ENCODE assay signal across 8 mouse cellular contexts in genomic region chr7:27355745-27356240, GRCm38 (mm10). TPM values are rescaled to one million over a fixed set of nuclear protein-coding genes. Genes with fewer than 3 reads are reported as not detected.
DNase-seq lines count a peak whose midpoint lies in the region; ATAC-seq and TF ChIP-seq lines count a peak whose summit lies in the region.

Gene Shkbp1, minus strand, starts transcription at chr7:27356019.

- under 1% methylated on average over 33 of the region's 34 CpGs for WGBS in heart, embryonic 13.5 days
- WGBS in kidney, postnatal 0 days = under 1% methylated on average over 34 of the region's 34 CpGs
- WGBS in liver, embryonic 13.5 days (ENCODE audit: insufficient replicate concordance) = under 1% methylated on average over 34 of the region's 34 CpGs
- under 1% methylated on average over 34 of the region's 34 CpGs for WGBS in stomach, embryonic 16.5 days

- peak within 1 kb of the TSS; percentile 86 for H3K27ac ChIP-seq in heart, embryonic 13.5 days (replicated peaks)
- H3K27ac ChIP-seq in kidney, postnatal 0 days = peak within 1 kb of the TSS; percentile 80
- H3K27ac ChIP-seq in liver, embryonic 13.5 days = peak within 1 kb of the TSS; percentile 85
- H3K27ac ChIP-seq in stomach, embryonic 16.5 days (ENCODE audit: low read length) = peak within 1 kb of the TSS; percentile 96

- peak within 1 kb of the TSS; percentile 90 for H3K4me2 ChIP-seq in heart, embryonic 13.5 days
- peak within 1 kb of the TSS; percentile 82 for H3K4me2 ChIP-seq in kidney, postnatal 0 days (ENCODE audit: low read length)
- peak within 1 kb of the TSS; percentile 92 for H3K4me2 ChIP-seq in liver, embryonic 13.5 days
- peak within 1 kb of the TSS; percentile 89 for H3K4me2 ChIP-seq in stomach, embryonic 16.5 days (ENCODE audit: low read depth, low read length)

- H3K27me3 ChIP-seq in E14TG2a.4 (ENCODE audit: insufficient read depth, low read length) = no peaks in the 10 kb centered on the region
- H3K27me3 ChIP-seq in heart, embryonic 13.5 days (replicated peaks) = no peaks in the 10 kb centered on the region
- H3K27me3 ChIP-seq in kidney, postnatal 0 days (ENCODE audit: insufficient read depth, low read length) = no peaks in the 10 kb centered on the region
- H3K27me3 ChIP-seq in liver, embryonic 13.5 days = 0 out of 2 replicates have a peak, but pooled peaks cover 8% of the 10 kb centered on the region
- H3K27me3 ChIP-seq in stomach, embryonic 16.5 days (ENCODE audit: control insufficient read depth, insufficient read depth, low read length) = no peaks in the 10 kb centered on the region

- H3K36me3 ChIP-seq in E14TG2a.4 (ENCODE audit: insufficient read depth, low read length) = peaks cover 40% of the 10 kb centered on the region
- peaks cover 24% of the 10 kb centered on the region for H3K36me3 ChIP-seq in heart, embryonic 13.5 days
- 0 out of 2 replicates have a peak, but pooled peaks cover 7% of the 10 kb centered on the region for H3K36me3 ChIP-seq in kidney, postnatal 0 days (ENCODE audit: insufficient read depth, low read length)
- H3K36me3 ChIP-seq in liver, embryonic 13.5 days = peaks cover 17% of the 10 kb centered on the region
- H3K36me3 ChIP-seq in stomach, embryonic 16.5 days (ENCODE audit: control insufficient read depth, insufficient read depth, low read length) = no peaks in the 10 kb centered on the region

- no peak for TF ChIP-seq CTCF in E14TG2a.4 (conservative IDR thresholded peaks at IDR 0.05; ENCODE audit: low read length)
- TF ChIP-seq CTCF in kidney, postnatal 0 days (IDR thresholded peaks at IDR 0.05; ENCODE audit: low read depth) = no peak

- peak within 1 kb of the TSS; percentile 86 for H3K4me3 ChIP-seq in E14TG2a.4 (replicated peaks; ENCODE audit: low read length)
- H3K4me3 ChIP-seq in heart, embryonic 13.5 days = peak within 1 kb of the TSS; percentile 78
- H3K4me3 ChIP-seq in kidney, postnatal 0 days (replicated peaks; ENCODE audit: low read depth, low read length) = peak within 1 kb of the TSS; percentile 57
- peak within 1 kb of the TSS; percentile 76 for H3K4me3 ChIP-seq in liver, embryonic 13.5 days (replicated peaks)
- H3K4me3 ChIP-seq in stomach, embryonic 16.5 days (replicated peaks; ENCODE audit: low read length) = peak within 1 kb of the TSS; percentile 73

- no peaks in the 10 kb centered on the region for H3K9me3 ChIP-seq in E14TG2a.4 (ENCODE audit: low read length)
- H3K9me3 ChIP-seq in heart, embryonic 13.5 days = no peaks in the 10 kb centered on the region
- H3K9me3 ChIP-seq in kidney, postnatal 0 days (replicated peaks; ENCODE audit: low read length) = no peaks in the 10 kb centered on the region
- H3K9me3 ChIP-seq in liver, embryonic 13.5 days (replicated peaks) = no peaks in the 10 kb centered on the region
- no peaks in the 10 kb centered on the region for H3K9me3 ChIP-seq in stomach, embryonic 16.5 days (replicated peaks; ENCODE audit: control insufficient read depth, low read length)

- H3K9ac ChIP-seq in heart, embryonic 13.5 days = peak within 1 kb of the TSS; percentile 85
- H3K9ac ChIP-seq in kidney, postnatal 0 days (ENCODE audit: low read depth, low read length) = peak within 1 kb of the TSS; percentile 54
- H3K9ac ChIP-seq in liver, embryonic 13.5 days = peak within 1 kb of the TSS; percentile 81
- peak within 1 kb of the TSS; percentile 76 for H3K9ac ChIP-seq in stomach, embryonic 16.5 days (ENCODE audit: low read length)

- H3K4me1 ChIP-seq in E14TG2a.4 (replicated peaks; ENCODE audit: low read depth, low read length) = peaks cover 85% of the 10 kb centered on the region
- H3K4me1 ChIP-seq in heart, embryonic 13.5 days = peaks cover 33% of the 10 kb centered on the region
- peaks cover 14% of the 10 kb centered on the region; the same call in 1 of the 2 replicates for H3K4me1 ChIP-seq in kidney, postnatal 0 days (replicated peaks; ENCODE audit: insufficient read depth, low read length)
- peaks cover 47% of the 10 kb centered on the region for H3K4me1 ChIP-seq in liver, embryonic 13.5 days (replicated peaks)
- peaks cover 30% of the 10 kb centered on the region for H3K4me1 ChIP-seq in stomach, embryonic 16.5 days (ENCODE audit: control insufficient read depth, insufficient read depth, low read length)

- ATAC-seq in heart, embryonic 13.5 days (ENCODE audit: extremely low read depth, insufficient number of reproducible peaks, low FRiP score, low TSS enrichment) = peak; percentile 81
- peak; percentile 94 for ATAC-seq in kidney, postnatal 0 days (replicated peaks; ENCODE audit: low FRiP score, low read depth)
- peak; percentile 90 for ATAC-seq in liver, embryonic 13.5 days (ENCODE audit: low read depth)
- peak; percentile 92 for ATAC-seq in stomach, embryonic 16.5 days (ENCODE audit: insufficient read depth, low FRiP score)

- DNase-seq in c-Kit-negative CD71-positive TER-119-positive erythroid progenitor cells, embryonic 14.5 days (ENCODE audit: low read depth, low spot score) = peak; percentile 82
- DNase-seq in fibroblast of lung, adult 2 months (ENCODE audit: low read depth) = peak; percentile 65
- peak; percentile 97 for DNase-seq in kidney, postnatal 0 days (ENCODE audit: low spot score)
- DNase-seq in liver, embryonic 13.5 days = peak; percentile 85
- DNase-seq in natural killer cell, adult 2 months (ENCODE audit: low spot score in 2 of 2) = peak; percentile 82 to 86

RNA-seq across cellular contexts. Expression of gene Shkbp1, which starts in this region (rescaled TPM):
- 28.8 and 32.2 TPM in 2 replicates for polyA plus RNA-seq in heart, embryonic 13.5 days (2015; fragmentation: Nextera tagmentation; extraction: Ambion mirVana)
- 34.1 and 40.2 TPM in 2 replicates for polyA plus RNA-seq in kidney, postnatal 0 days (2015; fragmentation: Nextera tagmentation; extraction: Ambion mirVana)
- polyA plus RNA-seq in liver, embryonic 13.5 days (2015; fragmentation: Nextera tagmentation; extraction: Ambion mirVana) = 23.1 and 25.0 TPM in 2 replicates
- polyA plus RNA-seq in stomach, embryonic 16.5 days (2015; fragmentation: Nextera tagmentation; extraction: Ambion mirVana) = 41.0 and 41.7 TPM in 2 replicates

Comparison
In these comparisons a context has a peak if more than half of its experiments do, and no peak if none do; other contexts are left out.
1. Peak in every context shown above with its lines: DNase-seq, ATAC-seq, H3K4me3 ChIP-seq and H3K27ac ChIP-seq.